Mouse (Mus musculus): ENCODE data around the gene Cept1. TPM values are rescaled to one million over a fixed set of nuclear protein-coding genes. Genes with fewer than 3 reads are reported as not detected.

The Cept1 gene
- polyA plus RNA-seq, 1 experiment from 2014 or later: 50.6 TPM

GRCm38 (mm10) chr3:106487551-106487950 is 60.1 kb downstream of the Cept1 start:
- no peak overlapping the region for H3K27ac ChIP-seq (ENCODE audit: low read depth, low read length)
- H3K4me3 ChIP-seq (ENCODE audit: low read depth, low read length): no peak overlapping the region
- H3K27me3 ChIP-seq (ENCODE audit: control insufficient read depth, insufficient read depth, low read length): peaks cover under 1% of the 10 kb centered on the region; the same call in 1 of the 2 replicates
- H3K9me3 ChIP-seq (ENCODE audit: control insufficient read depth, low read length): no peaks in the 10 kb centered on the region
- H3K4me2 ChIP-seq (ENCODE audit: low read depth): no peak overlapping the region
- H3K9ac ChIP-seq (ENCODE audit: low read length): no peak overlapping the region
- H3K36me3 ChIP-seq (ENCODE audit: control insufficient read depth, insufficient read depth, low read length): no peaks in the 10 kb centered on the region
- ATAC-seq (ENCODE audit: insufficient read depth, low FRiP score, low TSS enrichment): no peak
- no peaks in the 10 kb centered on the region for H3K4me1 ChIP-seq (ENCODE audit: control insufficient read depth, insufficient read depth, low read length)
- DNase-seq (ENCODE audit: low spot score): no peak
- 92% methylated on average over 2 of the region's 2 CpGs for WGBS

GRCm38 (mm10) chr3:106485810-106486209 is 61.8 kb downstream of the Cept1 start:
- H3K27me3 ChIP-seq (ENCODE audit: control insufficient read depth, insufficient read depth, low read length): peaks cover 4% of the 10 kb centered on the region; the same call in 1 of the 2 replicates
- H3K27ac ChIP-seq (ENCODE audit: low read depth, low read length): no peak overlapping the region
- WGBS: 78% methylated on average over 5 of the region's 5 CpGs
- no peak overlapping the region for H3K9ac ChIP-seq (ENCODE audit: low read length)
- DNase-seq (ENCODE audit: low spot score) (no peak), ATAC-seq (ENCODE audit: insufficient read depth, low FRiP score, low TSS enrichment) (no peak)
- no peak overlapping the region for H3K4me3 ChIP-seq (ENCODE audit: low read depth, low read length)
- no peaks in the 10 kb centered on the region for H3K4me1 ChIP-seq (ENCODE audit: control insufficient read depth, insufficient read depth, low read length)
- no peak overlapping the region for H3K4me2 ChIP-seq (ENCODE audit: low read depth)
- H3K9me3 ChIP-seq (ENCODE audit: control insufficient read depth, low read length): no peaks in the 10 kb centered on the region
- H3K36me3 ChIP-seq (ENCODE audit: control insufficient read depth, insufficient read depth, low read length): no peaks in the 10 kb centered on the region

GRCm38 (mm10) chr3:106484861-106485260 is 62.7 kb downstream of the Cept1 start:
- Histone ChIP-seq H3K27ac (ENCODE audit: low read depth, low read length) (no peak overlapping the region), H3K4me2 (ENCODE audit: low read depth) (no peak overlapping the region), H3K9ac (ENCODE audit: low read length) (no peak overlapping the region), H3K36me3 (ENCODE audit: control insufficient read depth, insufficient read depth, low read length) (no peaks in the 10 kb centered on the region), H3K4me3 (ENCODE audit: low read depth, low read length) (no peak overlapping the region), H3K4me1 (ENCODE audit: control insufficient read depth, insufficient read depth, low read length) (no peaks in the 10 kb centered on the region), H3K27me3 (ENCODE audit: control insufficient read depth, insufficient read depth, low read length) (peaks cover 4% of the 10 kb centered on the region; the same call in 1 of the 2 replicates), H3K9me3 (ENCODE audit: control insufficient read depth, low read length) (no peaks in the 10 kb centered on the region)
- WGBS: 88% methylated on average over 3 of the region's 3 CpGs
- ATAC-seq (ENCODE audit: insufficient read depth, low FRiP score, low TSS enrichment) (no peak), DNase-seq (ENCODE audit: low spot score) (no peak)

- 80% methylated on average over 4 of the region's 4 CpGs for WGBS
- H3K27ac ChIP-seq (ENCODE audit: low read depth, low read length): no peak overlapping the region
- H3K27me3 ChIP-seq (ENCODE audit: control insufficient read depth, insufficient read depth, low read length): peaks cover 4% of the 10 kb centered on the region; the same call in 1 of the 2 replicates
- H3K4me2 ChIP-seq (ENCODE audit: low read depth): no peak overlapping the region
- no peak overlapping the region for H3K4me3 ChIP-seq (ENCODE audit: low read depth, low read length)
- H3K36me3 ChIP-seq (ENCODE audit: control insufficient read depth, insufficient read depth, low read length): no peaks in the 10 kb centered on the region
- DNase-seq (ENCODE audit: low spot score): no peak
- ATAC-seq (ENCODE audit: insufficient read depth, low FRiP score, low TSS enrichment): no peak
- H3K9me3 ChIP-seq (ENCODE audit: control insufficient read depth, low read length): no peaks in the 10 kb centered on the region
- H3K4me1 ChIP-seq (ENCODE audit: control insufficient read depth, insufficient read depth, low read length): no peaks in the 10 kb centered on the region
- no peak overlapping the region for H3K9ac ChIP-seq (ENCODE audit: low read length)
Observed at GRCm38 (mm10) chr3:106483796-106484405, 63.7 kb downstream of the Cept1 start.

- Histone ChIP-seq H3K9me3 (ENCODE audit: control insufficient read depth, low read length) (no peaks in the 10 kb centered on the region), H3K27me3 (ENCODE audit: control insufficient read depth, insufficient read depth, low read length) (peaks cover 4% of the 10 kb centered on the region; the same call in 1 of the 2 replicates), H3K27ac (ENCODE audit: low read depth, low read length) (no peak overlapping the region), H3K4me3 (ENCODE audit: low read depth, low read length) (no peak overlapping the region), H3K4me1 (ENCODE audit: control insufficient read depth, insufficient read depth, low read length) (no peaks in the 10 kb centered on the region), H3K9ac (ENCODE audit: low read length) (no peak overlapping the region), H3K4me2 (ENCODE audit: low read depth) (no peak overlapping the region), H3K36me3 (ENCODE audit: control insufficient read depth, insufficient read depth, low read length) (no peaks in the 10 kb centered on the region)
- ATAC-seq (ENCODE audit: insufficient read depth, low FRiP score, low TSS enrichment): no peak
- no peak for DNase-seq (ENCODE audit: low spot score)
- 81% methylated on average over 7 of the region's 7 CpGs for WGBS
Observed at GRCm38 (mm10) chr3:106483297-106483696, 64.3 kb downstream of the Cept1 start.

- Histone ChIP-seq H3K36me3 (ENCODE audit: control insufficient read depth, insufficient read depth, low read length) (no peaks in the 10 kb centered on the region), H3K9me3 (ENCODE audit: control insufficient read depth, low read length) (no peaks in the 10 kb centered on the region), H3K4me3 (ENCODE audit: low read depth, low read length) (peak within 1 kb of the TSS; percentile 50), H3K9ac (ENCODE audit: low read length) (peak within 1 kb of the TSS; percentile 58), H3K4me2 (ENCODE audit: low read depth) (peak within 1 kb of the TSS; percentile 89), H3K27me3 (ENCODE audit: control insufficient read depth, insufficient read depth, low read length) (peaks cover 4% of the 10 kb centered on the region; the same call in 1 of the 2 replicates), H3K27ac (ENCODE audit: low read depth, low read length) (no peak within 1 kb of the TSS), H3K4me1 (ENCODE audit: control insufficient read depth, insufficient read depth, low read length) (no peaks in the 10 kb centered on the region)
- ATAC-seq (ENCODE audit: insufficient read depth, low FRiP score, low TSS enrichment) (peak; percentile 60), DNase-seq (ENCODE audit: low spot score) (peak; percentile 31)
- 3% methylated on average over 43 of the region's 44 CpGs for whole genome bisulfite sequencing
Observed at GRCm38 (mm10) chr3:106482281-106483081, 65.1 kb downstream of the Cept1 start, which contains the start of gene Dennd2d. Dennd2d (plus strand) TSS chr3:106482405.

GRCm38 (mm10) chr3:106476863-106477262 is 70.7 kb downstream of the Cept1 start:
- H3K27ac ChIP-seq (ENCODE audit: low read depth, low read length): no peak overlapping the region
- H3K4me3 ChIP-seq (ENCODE audit: low read depth, low read length): no peak overlapping the region
- WGBS: 88% methylated on average over 1 of the region's 1 CpGs
- H3K27me3 ChIP-seq (ENCODE audit: control insufficient read depth, insufficient read depth, low read length): no peaks in the 10 kb centered on the region
- no peaks in the 10 kb centered on the region for H3K9me3 ChIP-seq (ENCODE audit: control insufficient read depth, low read length)
- no peak for ATAC-seq (ENCODE audit: insufficient read depth, low FRiP score, low TSS enrichment)
- no peak overlapping the region for H3K4me2 ChIP-seq (ENCODE audit: low read depth)
- DNase-seq (ENCODE audit: low spot score): no peak
- no peaks in the 10 kb centered on the region for H3K4me1 ChIP-seq (ENCODE audit: control insufficient read depth, insufficient read depth, low read length)
- no peaks in the 10 kb centered on the region for H3K36me3 ChIP-seq (ENCODE audit: control insufficient read depth, insufficient read depth, low read length)
- H3K9ac ChIP-seq (ENCODE audit: low read length): no peak overlapping the region

GRCm38 (mm10) chr3:106474210-106474609 is 73.4 kb downstream of the Cept1 start:
- no peaks in the 10 kb centered on the region for H3K27me3 ChIP-seq (ENCODE audit: control insufficient read depth, insufficient read depth, low read length)
- 91% methylated on average over 4 of the region's 4 CpGs for WGBS
- no peaks in the 10 kb centered on the region for H3K36me3 ChIP-seq (ENCODE audit: control insufficient read depth, insufficient read depth, low read length)
- H3K9me3 ChIP-seq (ENCODE audit: control insufficient read depth, low read length): no peaks in the 10 kb centered on the region
- no peak overlapping the region for H3K4me2 ChIP-seq (ENCODE audit: low read depth)
- H3K9ac ChIP-seq (ENCODE audit: low read length): no peak overlapping the region
- no peak for ATAC-seq (ENCODE audit: insufficient read depth, low FRiP score, low TSS enrichment)
- no peak overlapping the region for H3K4me3 ChIP-seq (ENCODE audit: low read depth, low read length)
- H3K27ac ChIP-seq (ENCODE audit: low read depth, low read length): no peak overlapping the region
- H3K4me1 ChIP-seq (ENCODE audit: control insufficient read depth, insufficient read depth, low read length): no peaks in the 10 kb centered on the region
- no peak for DNase-seq (ENCODE audit: low spot score)

All from neural tube, embryonic 11.5 days (tissue).